Mouse (Mus musculus): ENCODE data around the gene 4921507P07Rik. TPM values are rescaled to one million over a fixed set of nuclear protein-coding genes. Genes with fewer than 3 reads are reported as not detected.
A peak's percentile ranks its signal among the peaks of the same experiment; 100 is the strongest.
"Not testable (repeated sequence)": the region's sequence is repeated elsewhere in the genome, so short reads cannot be mapped to it uniquely, and the experiment has no call there.

The 4921507P07Rik gene
- polyA plus RNA-seq, 1 experiment from 2014 or later, result 0.64 TPM

- WGBS, result 79% methylated on average over 1 of the region's 1 CpGs
- not testable (repeated sequence) for ATAC-seq (ENCODE audit: low FRiP score, low TSS enrichment)
Measured at GRCm38 (mm10) chr6:50618273-50618672, 21.8 kb upstream of the 4921507P07Rik start.

GRCm38 (mm10) chr6:50601620-50602019 is 5.2 kb upstream of the 4921507P07Rik start:
- Histone ChIP-seq H3K4me2 (replicated peaks; ENCODE audit: low read depth) (no peak overlapping the region), H3K9ac (ENCODE audit: low read length) (no peak overlapping the region), H3K4me1 (replicated peaks; ENCODE audit: control insufficient read depth, insufficient read depth) (no peaks in the 10 kb centered on the region), H3K4me3 (ENCODE audit: low read depth, low read length) (no peak overlapping the region), H3K36me3 (ENCODE audit: control insufficient read depth, insufficient read depth, low read length) (no peaks in the 10 kb centered on the region), H3K27me3 (ENCODE audit: control insufficient read depth, insufficient read depth, low read length) (no peaks in the 10 kb centered on the region), H3K9me3 (ENCODE audit: control insufficient read depth, low read length) (no peaks in the 10 kb centered on the region), H3K27ac (replicated peaks) (no peak overlapping the region)
- TF ChIP-seq EP300 (optimal IDR thresholded peaks at IDR 0.05) (no peak), CTCF (IDR thresholded peaks at IDR 0.05; ENCODE audit: low read depth) (peak; percentile 81)
- DNase-seq (ENCODE audit: low spot score), result peak; percentile 71
- WGBS, result 31% methylated on average over 4 of the region's 4 CpGs
- peak; percentile 52 for ATAC-seq (ENCODE audit: low FRiP score, low TSS enrichment)

More at GRCm38 (mm10) chr6:50618273-50618672, 21.8 kb upstream of the 4921507P07Rik start:
- peak; percentile 56 for TF ChIP-seq CTCF (IDR thresholded peaks at IDR 0.05; ENCODE audit: low read depth)
- not testable (repeated sequence) for H3K9ac ChIP-seq (ENCODE audit: low read length); H3K27ac ChIP-seq (replicated peaks); H3K36me3 ChIP-seq (ENCODE audit: control insufficient read depth, insufficient read depth, low read length); H3K4me2 ChIP-seq (replicated peaks; ENCODE audit: low read depth); DNase-seq (ENCODE audit: low spot score); H3K9me3 ChIP-seq (ENCODE audit: control insufficient read depth, low read length); H3K4me3 ChIP-seq (ENCODE audit: low read depth, low read length); H3K27me3 ChIP-seq (ENCODE audit: control insufficient read depth, insufficient read depth, low read length); H3K4me1 ChIP-seq (replicated peaks; ENCODE audit: control insufficient read depth, insufficient read depth)

- ATAC-seq (ENCODE audit: low FRiP score, low TSS enrichment) (no peak), DNase-seq (ENCODE audit: low spot score) (no peak)
- TF ChIP-seq CTCF (IDR thresholded peaks at IDR 0.05; ENCODE audit: low read depth), result peak; percentile 14; the same call in 1 of the 2 replicates
- no peak for TF ChIP-seq EP300 (optimal IDR thresholded peaks at IDR 0.05)
- Histone ChIP-seq H3K9me3 (ENCODE audit: control insufficient read depth, low read length) (no peaks in the 10 kb centered on the region), H3K9ac (ENCODE audit: low read length) (no peak overlapping the region), H3K4me1 (replicated peaks; ENCODE audit: control insufficient read depth, insufficient read depth) (no peaks in the 10 kb centered on the region), H3K36me3 (ENCODE audit: control insufficient read depth, insufficient read depth, low read length) (no peaks in the 10 kb centered on the region), H3K4me2 (replicated peaks; ENCODE audit: low read depth) (no peak overlapping the region), H3K27ac (replicated peaks) (no peak overlapping the region), H3K27me3 (ENCODE audit: control insufficient read depth, insufficient read depth, low read length) (no peaks in the 10 kb centered on the region), H3K4me3 (ENCODE audit: low read depth, low read length) (no peak overlapping the region)
- 37% methylated on average over 5 of the region's 5 CpGs for WGBS
Measured at GRCm38 (mm10) chr6:50598560-50598959, 2.1 kb upstream of the 4921507P07Rik start.

DNA sequence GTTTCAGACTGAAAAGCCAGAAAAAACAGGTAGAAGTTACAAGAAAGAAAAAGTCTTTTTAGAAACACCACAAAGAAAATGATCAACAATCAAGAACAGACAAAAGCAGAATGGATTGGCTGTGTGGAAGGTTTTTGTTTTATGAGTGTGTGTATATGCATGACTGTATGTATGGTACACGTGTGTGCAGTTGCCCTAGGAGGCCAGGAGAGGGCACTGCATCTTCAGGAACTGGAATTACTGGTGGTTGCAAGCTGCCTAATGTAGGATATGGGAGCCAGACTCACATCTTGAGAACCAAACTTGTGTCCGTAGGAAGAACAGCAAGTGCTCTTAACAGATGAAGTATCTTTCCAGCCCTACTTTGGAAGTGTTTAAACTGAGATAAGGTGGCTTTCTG is 2.1 kb downstream of the 4921507P07Rik start:
- Histone ChIP-seq H3K9ac (ENCODE audit: low read length) (no peak overlapping the region), H3K4me3 (ENCODE audit: low read depth, low read length) (no peak overlapping the region), H3K27me3 (ENCODE audit: control insufficient read depth, insufficient read depth, low read length) (no peaks in the 10 kb centered on the region), H3K9me3 (ENCODE audit: control insufficient read depth, low read length) (no peaks in the 10 kb centered on the region), H3K4me2 (replicated peaks; ENCODE audit: low read depth) (no peak overlapping the region), H3K36me3 (ENCODE audit: control insufficient read depth, insufficient read depth, low read length) (no peaks in the 10 kb centered on the region), H3K27ac (replicated peaks) (no peak overlapping the region), H3K4me1 (replicated peaks; ENCODE audit: control insufficient read depth, insufficient read depth) (no peaks in the 10 kb centered on the region)
- 92% methylated on average over 2 of the region's 2 CpGs for WGBS
- TF ChIP-seq EP300 (optimal IDR thresholded peaks at IDR 0.05) (no peak), CTCF (IDR thresholded peaks at IDR 0.05; ENCODE audit: low read depth) (peak; percentile 27)
- ATAC-seq (ENCODE audit: low FRiP score, low TSS enrichment), result no peak
- DNase-seq (ENCODE audit: low spot score), result no peak

DNA sequence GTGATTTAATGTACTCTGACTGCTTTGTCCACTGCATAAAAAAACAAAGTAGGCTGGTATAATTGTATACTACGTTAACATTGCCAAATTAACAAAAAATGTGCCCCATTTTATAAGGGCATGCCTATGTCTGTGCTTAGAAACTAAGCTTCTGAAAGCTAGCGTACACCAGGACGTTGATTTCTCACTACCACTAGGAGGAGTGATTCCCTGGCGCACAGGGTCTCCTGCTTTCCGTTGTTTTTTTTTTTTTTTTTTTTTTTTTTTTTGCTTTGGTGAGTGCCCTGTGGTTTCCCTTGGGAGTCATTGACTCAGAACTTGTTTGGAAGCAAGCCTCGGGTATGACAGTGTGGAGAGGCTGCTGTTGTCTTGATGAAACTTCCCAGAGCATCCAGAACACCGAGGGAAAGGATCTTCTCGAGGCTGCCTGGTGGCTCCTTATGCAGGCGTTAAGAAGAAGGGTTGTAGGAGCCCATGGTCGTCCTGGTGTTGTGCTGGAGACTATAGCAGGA is 3.0 kb downstream of the 4921507P07Rik start:
- Histone ChIP-seq H3K9ac (ENCODE audit: low read length) (no peak overlapping the region), H3K27ac (replicated peaks) (no peak overlapping the region), H3K36me3 (ENCODE audit: control insufficient read depth, insufficient read depth, low read length) (no peaks in the 10 kb centered on the region), H3K4me2 (replicated peaks; ENCODE audit: low read depth) (no peak overlapping the region), H3K4me3 (ENCODE audit: low read depth, low read length) (no peak overlapping the region), H3K4me1 (replicated peaks; ENCODE audit: control insufficient read depth, insufficient read depth) (no peaks in the 10 kb centered on the region), H3K27me3 (ENCODE audit: control insufficient read depth, insufficient read depth, low read length) (no peaks in the 10 kb centered on the region), H3K9me3 (ENCODE audit: control insufficient read depth, low read length) (no peaks in the 10 kb centered on the region)
- ATAC-seq (ENCODE audit: low FRiP score, low TSS enrichment) (no peak), DNase-seq (ENCODE audit: low spot score) (no peak)
- TF ChIP-seq CTCF (IDR thresholded peaks at IDR 0.05; ENCODE audit: low read depth), result peak; percentile 47
- no peak for TF ChIP-seq EP300 (optimal IDR thresholded peaks at IDR 0.05)
- WGBS, result 72% methylated on average over 10 of the region's 10 CpGs

- Histone ChIP-seq H3K9ac (ENCODE audit: low read length) (no peak overlapping the region), H3K4me1 (replicated peaks; ENCODE audit: control insufficient read depth, insufficient read depth) (no peaks in the 10 kb centered on the region), H3K27ac (replicated peaks) (no peak overlapping the region), H3K4me2 (replicated peaks; ENCODE audit: low read depth) (no peak overlapping the region), H3K9me3 (ENCODE audit: control insufficient read depth, low read length) (no peaks in the 10 kb centered on the region), H3K36me3 (ENCODE audit: control insufficient read depth, insufficient read depth, low read length) (no peaks in the 10 kb centered on the region), H3K27me3 (ENCODE audit: control insufficient read depth, insufficient read depth, low read length) (no peaks in the 10 kb centered on the region), H3K4me3 (ENCODE audit: low read depth, low read length) (no peak overlapping the region)
- no peak for ATAC-seq (ENCODE audit: low FRiP score, low TSS enrichment)
- no peak for DNase-seq (ENCODE audit: low spot score)
- TF ChIP-seq EP300 (optimal IDR thresholded peaks at IDR 0.05) (no peak), CTCF (IDR thresholded peaks at IDR 0.05; ENCODE audit: low read depth) (no peak)
- 72% methylated on average over 3 of the region's 3 CpGs for WGBS
Measured at GRCm38 (mm10) chr6:50590234-50590633, 6.2 kb downstream of the 4921507P07Rik start.

Measured in stomach, postnatal 0 days (tissue).